Mouse (Mus musculus) CH12.LX (cell line): Measurements from ENCODE around the gene Dscaml1. TPM values are rescaled to one million over a fixed set of nuclear protein-coding genes. Genes with fewer than 3 reads are reported as not detected.

ENCODE experiments used
- DNase-seq: peaks from one replicate; pipeline ENCODE4 v3.0.0-alpha.2; 2013; ENCODE audit errors: extremely low read depth
- H3K27ac ChIP-seq: 2 replicates; pipeline ENCODE4 v1.5.1; 2012; ENCODE audit warnings: low read depth, mild to moderate bottlenecking, control low read depth, moderate library complexity; ENCODE audit not compliant: insufficient read depth
- H3K27me3 ChIP-seq: replicated peaks from 2 replicates; pipeline ENCODE3; 2012; ENCODE audit warnings: inconsistent platforms
- H3K36me3 ChIP-seq, 2 experiments: replicated peaks in 1 of 2; 2 replicates each; pipeline versions ENCODE3 to v1.6.1; 2012; ENCODE audit warnings: inconsistent platforms in 1 of 2, low read length in 1 of 2, mild to moderate bottlenecking in 1 of 2, mixed read lengths in 1 of 2, moderate library complexity in 1 of 2; ENCODE audit not compliant: control insufficient read depth in 1 of 2, insufficient read depth in 1 of 2
- H3K4me1 ChIP-seq, 2 experiments: 2 replicates each; pipeline ENCODE4 v1.6.1; 2012; ENCODE audit warnings: inconsistent platforms in 1 of 2, moderate library complexity in 1 of 2; ENCODE audit not compliant: insufficient read depth in 2 of 2, control insufficient read depth in 1 of 2
- H3K4me2 ChIP-seq: 2 replicates; pipeline ENCODE4 v1.6.1; 2012; ENCODE audit warnings: low read depth, mild to moderate bottlenecking, control low read depth; ENCODE audit not compliant: poor library complexity, insufficient read depth, severe bottlenecking
- H3K4me3 ChIP-seq, 3 experiments: fragments of 150-350 bp in 1 of 3; sonication (generic) in 1 of 3; replicated peaks in 1 of 3; 2 replicates each; pipeline versions ENCODE3 to v1.5.1; 2011 to 2012; ENCODE audit warnings: low read depth in 2 of 3, low read length in 2 of 3, mild to moderate bottlenecking in 2 of 3, moderate library complexity in 2 of 3, control low read depth in 1 of 3, improper control_type of control experiment in 1 of 3, inconsistent platforms in 1 of 3, mixed read lengths in 1 of 3; ENCODE audit not compliant: poor library complexity in 1 of 3
- H3K79me2 ChIP-seq: replicated peaks from 2 replicates; pipeline ENCODE4 v1.6.1; 2012; ENCODE audit warnings: mild to moderate bottlenecking, moderate library complexity; ENCODE audit not compliant: control insufficient read depth, poor library complexity, insufficient read depth, severe bottlenecking; ENCODE audit errors: extremely low read depth
- H3K9ac ChIP-seq: 2 replicates; pipeline ENCODE4 v1.6.1; 2012; ENCODE audit warnings: low read depth, mild to moderate bottlenecking, control low read depth, moderate library complexity; ENCODE audit not compliant: insufficient read depth
- H3K9me3 ChIP-seq: replicated peaks from 2 replicates; pipeline ENCODE3; 2012; ENCODE audit warnings: low read length, inconsistent platforms, mixed read lengths
- BHLHE40 ChIP-seq: IDR thresholded peaks from 2 replicates; pipeline ENCODE4 v1.6.1; 2011; ENCODE audit warnings: mild to moderate bottlenecking, low read depth, low read length, improper control_type of control experiment
- EP300 ChIP-seq: IDR thresholded peaks from 2 replicates; pipeline ENCODE4 v1.6.1; 2011; ENCODE audit warnings: low read length, improper control_type of control experiment
- ETS1 ChIP-seq: conservative IDR thresholded peaks from 2 replicates; pipeline ENCODE4 v1.6.1; 2012; ENCODE audit warnings: low read depth, mild to moderate bottlenecking, inconsistent platforms, low read length, improper control_type of control experiment, moderate library complexity
- GABPA ChIP-seq: IDR thresholded peaks from 2 replicates; pipeline ENCODE4 v1.6.1; 2012; ENCODE audit warnings: low read depth, low read length, improper control_type of control experiment, inconsistent platforms; ENCODE audit not compliant: insufficient replicate concordance
- IRF4 ChIP-seq: IDR thresholded peaks from 2 replicates; pipeline ENCODE4 v1.6.1; 2014; ENCODE audit warnings: low read depth, mild to moderate bottlenecking, inconsistent platforms, low read length, improper control_type of control experiment
- KAT2A ChIP-seq: IDR thresholded peaks from 2 replicates; pipeline ENCODE4 v1.6.1; 2012; ENCODE audit warnings: low read length, improper control_type of control experiment, inconsistent platforms; ENCODE audit not compliant: insufficient replicate concordance
- MAZ ChIP-seq: IDR thresholded peaks from 2 replicates; pipeline ENCODE4 v1.6.1; 2012; ENCODE audit warnings: low read depth, mild to moderate bottlenecking, inconsistent platforms, low read length, improper control_type of control experiment, moderate library complexity
- MEF2A ChIP-seq: IDR thresholded peaks from 2 replicates; pipeline ENCODE4 v1.6.1; 2014; ENCODE audit warnings: low read depth, mild to moderate bottlenecking, inconsistent platforms, low read length, improper control_type of control experiment, borderline replicate concordance
- MXI1 ChIP-seq: IDR thresholded peaks from 2 replicates; pipeline ENCODE4 v1.6.1; 2011; ENCODE audit warnings: mild to moderate bottlenecking, low read depth, low read length, improper control_type of control experiment
- MYC ChIP-seq: IDR thresholded peaks from 2 replicates; pipeline ENCODE4 v1.6.1; 2011; ENCODE audit warnings: low read depth, mild to moderate bottlenecking, improper control_type of control experiment, low read length
- NELFE ChIP-seq: IDR thresholded peaks from 2 replicates; pipeline ENCODE4 v1.6.1; 2011; ENCODE audit warnings: low read depth, low read length, improper control_type of control experiment
- NRF1 ChIP-seq: IDR thresholded peaks from 2 replicates; pipeline ENCODE4 v1.6.1; 2014; ENCODE audit warnings: low read depth, mild to moderate bottlenecking, inconsistent platforms, low read length, improper control_type of control experiment, moderate library complexity
- POLR2A ChIP-seq: IDR thresholded peaks from 2 replicates; pipeline ENCODE4 v1.6.1; 2011; ENCODE audit warnings: low read depth, mild to moderate bottlenecking, improper control_type of control experiment, low read length
- POLR2AphosphoS2 ChIP-seq: IDR thresholded peaks from 2 replicates; pipeline ENCODE4 v1.6.1; 2011; ENCODE audit warnings: low read depth, low read length, improper control_type of control experiment
- RAD21 ChIP-seq: IDR thresholded peaks from 2 replicates; pipeline ENCODE4 v1.6.1; 2011; ENCODE audit warnings: low read depth, mild to moderate bottlenecking, low read length, improper control_type of control experiment, moderate library complexity
- SMC3 ChIP-seq: IDR thresholded peaks from 2 replicates; pipeline ENCODE4 v1.6.1; 2011; ENCODE audit warnings: low read depth, low read length, improper control_type of control experiment
- USF2 ChIP-seq: conservative IDR thresholded peaks from 2 replicates; pipeline ENCODE4 v1.6.1; 2011; ENCODE audit warnings: low read depth, low read length, improper control_type of control experiment
- ZC3H11A ChIP-seq: IDR thresholded peaks from 2 replicates; pipeline ENCODE4 v1.6.1; 2012; ENCODE audit warnings: low read depth, mild to moderate bottlenecking, inconsistent platforms, low read length, improper control_type of control experiment
- ZNF384 ChIP-seq: IDR thresholded peaks from 2 replicates; pipeline ENCODE4 v1.6.1; 2012; ENCODE audit warnings: low read depth, low read length, improper control_type of control experiment, inconsistent platforms
- dilution Hi-C: fragments of 300-500 bp; cut with MboI; formaldehyde crosslinking; loops from 2 replicates; pipeline ENCODE4 v1.14.3; 2020; ENCODE audit warnings: low sequenced_read_pairs; ENCODE audit not compliant: extremely low pct_unique_long_range_greater_than_20kb, extremely low pct_ligation_motif_present
- in situ Hi-C: fragments of 300-500 bp; cut with MboI; formaldehyde crosslinking; loops from 3 replicates; pipeline ENCODE4 v1.14.3; 2019; ENCODE audit warnings: low sequenced_read_pairs, low pct_ligation_motif_present, low pct_unique_long_range_greater_than_20kb, mixed read lengths
- polyA plus RNA-seq: library from polyadenylated mRNA; unstranded; fragments of >175 nt; gene quantifications from 2 replicates; pipeline ENCODE4 v1.2.1, GENCODE M21; 2012; ENCODE audit warnings: low read depth; ENCODE audit not compliant: insufficient read length
- total RNA-seq, 2 experiments: library from RNA; depleted of rRNA; stranded (reverse); fragments of 300-350 nt in 1 of 2; fragments of >200 nt in 1 of 2; gene quantifications; 2 replicates each; pipeline ENCODE4 v1.2.3; 2012 to 2014

Gene Dscaml1
- total and polyA plus RNA-seq, 3 experiments = not detected

GRCm38 (mm10) chr9:45395796-45396195, 30.6 kb upstream of the Dscaml1 start:
- Histone ChIP-seq H3K4me3 (no peak overlapping the region), H3K27me3 (peaks cover 52% of the 10 kb centered on the region), H3K27ac (no peak overlapping the region), H3K9ac (no peak overlapping the region), H3K36me3 (no peaks in the 10 kb centered on the region), H3K4me1 (peaks cover 0 to 14% of the 10 kb centered on the region in 2 experiments; a peak in 3 of 4 replicates), H3K79me2 (no peaks in the 10 kb centered on the region), H3K9me3 (no peaks in the 10 kb centered on the region), H3K4me2 (no peak overlapping the region)
- no peak for TF ChIP-seq RAD21
- no peak for TF ChIP-seq EP300
- TF ChIP-seq MYC = no peak
- TF ChIP-seq MXI1 = no peak
- no peak for TF ChIP-seq POLR2AphosphoS2
- TF ChIP-seq ZNF384 = no peak
- in situ Hi-C loops = loop anchor here (25.0 kb wide), 1 partner anchor 383 kb away; the partner anchor contains the start of gene Cd3e
- DNase-seq = no peak
- dilution Hi-C loops = no loop called here

- Histone ChIP-seq H3K9me3 (no peaks in the 10 kb centered on the region), H3K79me2 (no peaks in the 10 kb centered on the region), H3K36me3 (no peaks in the 10 kb centered on the region), H3K27me3 (peaks cover 77% of the 10 kb centered on the region), H3K4me3 (no peak overlapping the region), H3K4me2 (no peak overlapping the region), H3K9ac (no peak overlapping the region), H3K4me1 (peaks cover 0 to 14% of the 10 kb centered on the region in 2 experiments; a peak in 2 of 4 replicates), H3K27ac (no peak overlapping the region)
- TF ChIP-seq KAT2A = no peak
- TF ChIP-seq GABPA = no peak
- TF ChIP-seq NRF1 = no peak
- TF ChIP-seq USF2 = no peak
- no peak for TF ChIP-seq MAZ
- TF ChIP-seq ETS1 = no peak
- no peak for TF ChIP-seq ZC3H11A
- no peak for TF ChIP-seq SMC3
- TF ChIP-seq BHLHE40 = no peak
- TF ChIP-seq POLR2AphosphoS2 = no peak
- TF ChIP-seq NELFE = no peak
- no peak for TF ChIP-seq MEF2A
- TF ChIP-seq IRF4 = no peak
- no peak for TF ChIP-seq POLR2A
- in situ Hi-C loops (loop anchor here (25.0 kb wide), 1 partner anchor 386 kb away; the partner anchor contains the start of gene Cd3e), dilution Hi-C loops (no loop called here)
- no peak for DNase-seq
These were observed 28.1 kb upstream of the Dscaml1 start for GRCm38 (mm10) chr9:45398336-45398735.
